Mouse (Mus musculus) spleen, adult 2 months (tissue): Measurements from ENCODE around the gene Pard6a.

Experiments used
- CTCF ChIP-seq: fragments of 200-500 bp; IDR thresholded peaks from 2 replicates; pipeline ENCODE4 v1.5.1; 2011; ENCODE audit warnings: mild to moderate bottlenecking, inconsistent platforms; ENCODE audit not compliant: insufficient read depth, insufficient read length, insufficient replicate concordance; ENCODE audit errors: extremely low read depth
- POLR2A ChIP-seq: fragments of 200-500 bp; IDR thresholded peaks from 2 replicates; pipeline ENCODE4 v1.6.1; 2011; ENCODE audit warnings: low read depth, low read length, inconsistent platforms

GRCm38 (mm10) chr8:105697196-105697780 lies 3.7 kb upstream of the Pard6a start:
- no peak for TF ChIP-seq CTCF
- no peak for TF ChIP-seq POLR2A
